Mouse (Mus musculus) lung, adult 2 months (tissue): Measurements from ENCODE around the gene Il4ra.

Experiments
- CTCF ChIP-seq: fragments of 200-500 bp; IDR thresholded peaks from 2 replicates; pipeline ENCODE4 v1.5.1; 2011; ENCODE audit warnings: mild to moderate bottlenecking, low read length, control low read depth; ENCODE audit not compliant: insufficient read depth
- POLR2A ChIP-seq: fragments of 200-500 bp; IDR thresholded peaks from 2 replicates; pipeline ENCODE4 v1.6.1; 2011; ENCODE audit warnings: low read depth, mild to moderate bottlenecking, control low read depth, low read length, borderline replicate concordance; ENCODE audit errors: extremely low read depth

DNA sequence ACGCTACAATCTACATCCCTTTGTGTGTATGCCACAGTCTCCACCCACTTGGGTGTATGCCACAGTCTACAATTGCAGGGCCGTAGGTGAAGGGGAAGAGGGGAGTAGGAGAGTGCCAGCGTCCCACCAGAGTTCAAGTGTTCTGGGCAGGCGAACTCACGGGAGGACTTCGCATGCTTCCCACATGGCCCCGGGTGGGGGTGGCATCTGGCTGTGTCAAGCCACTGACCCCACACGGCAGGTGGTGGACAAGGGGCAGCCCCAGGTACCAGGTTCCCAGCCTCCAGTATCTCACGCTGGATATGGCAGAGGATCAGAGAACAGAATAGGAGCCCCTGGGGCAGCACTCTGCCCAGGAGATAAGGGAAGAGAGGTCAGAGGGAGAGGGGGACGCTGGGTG, 46.4 kb upstream of the Il4ra start:
- TF ChIP-seq POLR2A = no peak
- no peak for TF ChIP-seq CTCF
